Mouse (Mus musculus) limb, embryonic 11.5 days (tissue): ENCODE data around the gene Hoxa4. TPM values are rescaled to one million over a fixed set of nuclear protein-coding genes. Genes with fewer than 3 reads are reported as not detected.

Source experiments
- ATAC-seq: fragments of 200-750 bp; cut with Nextera tagmentation; 2 replicates; pipeline ENCODE4 v1.8.0; 2017; ENCODE audit warnings: low read depth; ENCODE audit not compliant: insufficient number of reproducible peaks, low FRiP score, low TSS enrichment
- DNase-seq: peaks from one replicate; pipeline ENCODE4 v3.0.0-alpha.2; 2015; ENCODE audit warnings: low spot score
- H3K27ac ChIP-seq: fragments of 300-500 bp; sonication (generic); replicated peaks from 2 replicates; pipeline ENCODE4 v1.5.1; 2014; ENCODE audit warnings: low read depth, mild to moderate bottlenecking, low read length
- H3K27me3 ChIP-seq: fragments of 300-500 bp; sonication (generic); 2 replicates; pipeline ENCODE4 v1.6.1; 2014; ENCODE audit warnings: mild to moderate bottlenecking, low read length, mixed read lengths; ENCODE audit not compliant: control insufficient read depth, insufficient read depth
- H3K36me3 ChIP-seq: fragments of 300-500 bp; sonication (generic); 2 replicates; pipeline ENCODE4 v1.6.1; 2014; ENCODE audit warnings: mild to moderate bottlenecking, low read length, moderate library complexity, mixed read lengths; ENCODE audit not compliant: control insufficient read depth, insufficient read depth
- H3K4me1 ChIP-seq: fragments of 300-500 bp; sonication (generic); 2 replicates; pipeline ENCODE4 v1.6.1; 2014; ENCODE audit warnings: low read length, mixed read lengths; ENCODE audit not compliant: control insufficient read depth, insufficient read depth
- H3K4me2 ChIP-seq: fragments of 300-500 bp; sonication (generic); 2 replicates; pipeline ENCODE4 v1.6.1; 2014; ENCODE audit warnings: low read depth, mild to moderate bottlenecking, moderate library complexity; ENCODE audit not compliant: severe bottlenecking
- H3K4me3 ChIP-seq: fragments of 300-500 bp; sonication (generic); 2 replicates; pipeline ENCODE4 v1.5.1; 2014; ENCODE audit warnings: low read depth, low read length
- H3K9ac ChIP-seq: fragments of 300-500 bp; sonication (generic); 2 replicates; pipeline ENCODE4 v1.6.1; 2014; ENCODE audit warnings: mild to moderate bottlenecking, low read length
- H3K9me3 ChIP-seq: fragments of 300-500 bp; sonication (generic); 2 replicates; pipeline ENCODE4 v1.6.1; 2016; ENCODE audit warnings: low read length; ENCODE audit not compliant: control insufficient read depth
- WGBS: fragments of 180-500 bp; shearing (Covaris S2); extraction: QIAGEN DNeasy Blood & Tissue Kit; methylation state at CpG from one replicate; pipeline ENCODE4 v1.1.7; 2014; 5-methylcytosine and 5-hydroxymethylcytosine counted together
- polyA plus RNA-seq: library from polyadenylated mRNA; unstranded; fragments of >200 nt; fragmentation: Nextera tagmentation; extraction: Ambion mirVana; gene quantifications from 2 replicates; pipeline ENCODE4 v1.2.1, GENCODE M21; 2014

Hoxa4 gene
- polyA plus RNA-seq, 1 experiment from 2014 or later = 1.0 TPM

GRCm38 (mm10) chr6:52236806-52237205 lies 45.3 kb upstream of the Hoxa4 start:
- DNase-seq = no peak
- Histone ChIP-seq H3K4me3 (peak overlapping the region; percentile 99), H3K9ac (peak overlapping the region; percentile 100), H3K4me1 (peaks cover 1% of the 10 kb centered on the region; the same call in 1 of the 2 replicates), H3K4me2 (peak overlapping the region; percentile 75), H3K36me3 (peaks cover 2% of the 10 kb centered on the region; the same call in 1 of the 2 replicates), H3K27me3 (no peaks in the 10 kb centered on the region), H3K9me3 (no peaks in the 10 kb centered on the region), H3K27ac (peak overlapping the region; percentile 99)
- WGBS = 5% methylated on average over 3 of the region's 3 CpGs
- ATAC-seq = no peak

GRCm38 (mm10) chr6:52235866-52236265 lies 44.3 kb upstream of the Hoxa4 start:
- peak; percentile 58 for DNase-seq
- Histone ChIP-seq H3K4me3 (peak overlapping the region; percentile 99), H3K4me1 (no peaks in the 10 kb centered on the region; the same call in 1 of the 2 replicates), H3K4me2 (peak overlapping the region; percentile 75), H3K36me3 (peaks cover 2% of the 10 kb centered on the region; the same call in 1 of the 2 replicates), H3K27me3 (no peaks in the 10 kb centered on the region), H3K9ac (peak overlapping the region; percentile 100), H3K9me3 (no peaks in the 10 kb centered on the region), H3K27ac (peak overlapping the region; percentile 99)
- no peak for ATAC-seq
- WGBS = 9% methylated on average over 6 of the region's 6 CpGs

GRCm38 (mm10) chr6:52235267-52235666 lies 43.7 kb upstream of the Hoxa4 start:
- peak overlapping the region; percentile 99 for H3K4me3 ChIP-seq
- 12% methylated on average over 9 of the region's 9 CpGs for WGBS
- H3K9ac ChIP-seq = peak overlapping the region; percentile 100
- DNase-seq (peak; percentile 69), ATAC-seq (no peak)
- peaks cover 2% of the 10 kb centered on the region; the same call in 1 of the 2 replicates for H3K36me3 ChIP-seq
- no peaks in the 10 kb centered on the region for H3K27me3 ChIP-seq
- no peaks in the 10 kb centered on the region; the same call in 1 of the 2 replicates for H3K4me1 ChIP-seq
- H3K9me3 ChIP-seq = no peaks in the 10 kb centered on the region
- H3K27ac ChIP-seq = peak overlapping the region; percentile 99
- peak overlapping the region; percentile 75 for H3K4me2 ChIP-seq

- peaks cover 2% of the 10 kb centered on the region; the same call in 1 of the 2 replicates for H3K36me3 ChIP-seq
- under 1% methylated on average over 62 of the region's 68 CpGs for WGBS
- H3K4me2 ChIP-seq = peak overlapping the region; percentile 75
Measured at GRCm38 (mm10) chr6:52234428-52235140, 43.0 kb upstream of the Hoxa4 start.

DNA sequence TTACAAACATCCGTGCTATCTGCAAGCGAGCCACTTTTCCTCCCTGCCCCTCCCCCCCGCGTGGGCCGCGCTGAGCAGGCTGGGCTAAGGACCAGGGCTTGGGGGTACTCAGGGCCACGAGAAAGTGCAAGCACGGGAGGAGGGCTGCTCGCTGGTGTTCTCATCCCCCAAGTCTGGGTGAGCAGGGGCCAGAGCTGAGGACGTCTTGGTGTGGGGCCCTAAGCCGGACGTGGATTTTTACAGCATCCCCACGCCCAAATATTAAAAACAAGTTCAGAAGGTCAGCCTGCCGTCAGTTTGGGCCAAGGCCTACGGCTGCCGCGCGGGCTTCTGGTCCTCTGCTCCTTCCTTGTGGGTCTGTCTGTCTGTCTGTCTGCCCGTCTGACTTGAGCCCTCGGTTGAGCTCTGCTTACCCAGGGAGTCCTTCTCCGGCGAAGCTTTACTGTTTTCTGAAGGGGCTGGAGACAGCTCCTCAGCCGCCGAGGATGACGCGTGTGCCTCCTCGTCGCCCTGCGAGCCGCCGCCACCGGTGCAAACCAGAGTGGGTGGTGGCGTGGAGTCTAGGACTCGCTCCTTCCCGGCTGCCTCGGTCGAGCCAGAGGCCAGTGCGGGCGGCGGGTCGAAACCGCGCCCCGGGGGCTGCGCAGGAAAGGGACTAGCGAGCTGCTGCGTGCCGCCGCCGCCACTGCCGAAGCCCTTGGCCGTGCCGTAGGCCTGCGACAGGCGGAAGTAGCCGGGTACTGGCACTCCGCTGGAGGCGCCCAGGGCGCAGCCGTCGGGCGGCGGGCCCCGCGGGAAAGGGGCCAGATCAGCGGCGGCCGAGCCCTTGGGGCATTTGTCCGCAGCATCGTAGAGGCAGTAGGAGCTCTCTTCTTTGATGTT lies 42.2 kb upstream of the Hoxa4 start:
- no peak for ATAC-seq
- H3K4me2 ChIP-seq = peak overlapping the region; percentile 75
- H3K4me1 ChIP-seq = no peaks in the 10 kb centered on the region; the same call in 1 of the 2 replicates
- H3K4me3 ChIP-seq = peak overlapping the region; percentile 99
- H3K36me3 ChIP-seq = peaks cover 2% of the 10 kb centered on the region
- DNase-seq = peak; percentile 74
- WGBS = under 1% methylated on average over 61 of the region's 70 CpGs
- peak overlapping the region; percentile 99 for H3K27ac ChIP-seq
- no peaks in the 10 kb centered on the region for H3K9me3 ChIP-seq
- no peaks in the 10 kb centered on the region for H3K27me3 ChIP-seq
- H3K9ac ChIP-seq = peak overlapping the region; percentile 100

More at GRCm38 (mm10) chr6:52234428-52235140, 43.0 kb upstream of the Hoxa4 start:
- Histone ChIP-seq H3K27me3 (no peaks in the 10 kb centered on the region), H3K9me3 (no peaks in the 10 kb centered on the region), H3K9ac (peak overlapping the region; percentile 100), H3K4me1 (no peaks in the 10 kb centered on the region; the same call in 1 of the 2 replicates), H3K4me3 (peak overlapping the region; percentile 99), H3K27ac (peak overlapping the region; percentile 99)
- ATAC-seq (peak; percentile 46), DNase-seq (no peak)

- H3K27ac ChIP-seq = peak overlapping the region; percentile 99
Measured at GRCm38 (mm10) chr6:52232984-52233545, 41.5 kb upstream of the Hoxa4 start.

GRCm38 (mm10) chr6:52232568-52232965 lies 41.0 kb upstream of the Hoxa4 start:
- Histone ChIP-seq H3K9me3 (no peaks in the 10 kb centered on the region), H3K27ac (peak overlapping the region; percentile 99), H3K4me1 (no peaks in the 10 kb centered on the region; the same call in 1 of the 2 replicates), H3K4me2 (peak overlapping the region; percentile 75), H3K27me3 (no peaks in the 10 kb centered on the region), H3K9ac (peak overlapping the region; percentile 100), H3K4me3 (peak overlapping the region; percentile 99), H3K36me3 (peaks cover 2% of the 10 kb centered on the region)
- ATAC-seq (no peak), DNase-seq (peak; percentile 73)
- under 1% methylated on average over 18 of the region's 18 CpGs for WGBS

More at GRCm38 (mm10) chr6:52232984-52233545, 41.5 kb upstream of the Hoxa4 start:
- under 1% methylated on average over 23 of the region's 23 CpGs for WGBS
- Histone ChIP-seq H3K4me1 (no peaks in the 10 kb centered on the region; the same call in 1 of the 2 replicates), H3K9ac (peak overlapping the region; percentile 100), H3K4me2 (peak overlapping the region; percentile 75), H3K4me3 (peak overlapping the region; percentile 99), H3K27me3 (no peaks in the 10 kb centered on the region), H3K36me3 (peaks cover 2% of the 10 kb centered on the region), H3K9me3 (no peaks in the 10 kb centered on the region)
- DNase-seq = peak; percentile 72
- ATAC-seq = no peak
